Mouse (Mus musculus) heart, postnatal 4 days (tissue): ENCODE measurements around the gene E430018J23Rik. TPM values are rescaled to one million over a fixed set of nuclear protein-coding genes. Genes with fewer than 3 reads are reported as not detected.
"Not testable (repeated sequence)": the region's sequence is repeated elsewhere in the genome, so short reads cannot be mapped to it uniquely, and the experiment has no call there.

Source experiments
- DNase-seq: peaks from one replicate; pipeline ENCODE4 v3.0.0; 2021
- total RNA-seq, 2 experiments: library from RNA; stranded (reverse); gene quantifications; 2 replicates each; pipeline ENCODE4 v1.2.3; 2021

Gene E430018J23Rik
- total RNA-seq, 2 experiments from 2014 or later = 4.0 to 4.8 TPM

GRCm38 (mm10) chr7:127341861-127342260 is 51.6 kb downstream of the E430018J23Rik start:
- DNase-seq = not testable (repeated sequence)

- DNase-seq = no peak
Measured at GRCm38 (mm10) chr7:127341356-127341755, 52.1 kb downstream of the E430018J23Rik start.

Other genes with a start within 250 kb of the E430018J23Rik start
- gene Cd2bp2, start 197.6 kb downstream of the E430018J23Rik start, total RNA-seq = 10 to 100 TPM; 57.3 to 57.7 TPM
- gene Tbc1d10b, start 185.2 kb downstream of the E430018J23Rik start, total RNA-seq = 10 to 100 TPM; 41.0 to 42.5 TPM
- gene Mylpf, start 184.7 kb downstream of the E430018J23Rik start, total RNA-seq = 10 to 100 TPM in 1 of 2 experiments, 1 to 10 TPM in 1; 3.1 to 33.0 TPM
- 10 to 100 TPM in 1 of 2 experiments, 1 to 10 TPM in 1; 9.2 to 10.8 TPM for gene Zfp553, start 160.6 kb downstream of the E430018J23Rik start, total RNA-seq
- 10 to 100 TPM; 11.2 to 12.1 TPM for gene Sept1, start 160.5 kb downstream of the E430018J23Rik start, total RNA-seq
- gene Zfp771, start 149.4 kb downstream of the E430018J23Rik start, total RNA-seq = 10 to 100 TPM; 11.6 to 14.2 TPM
- gene Dctpp1, start 132.9 kb downstream of the E430018J23Rik start, total RNA-seq = 10 to 100 TPM; 62.0 to 64.5 TPM
- 10 to 100 TPM; 44.2 to 45.7 TPM for gene Sephs2, start 119.6 kb downstream of the E430018J23Rik start, total RNA-seq
- gene Itgal, start 97.4 kb downstream of the E430018J23Rik start, total RNA-seq = 1 to 10 TPM; 2.3 TPM
- gene Zfp768, start 48.0 kb downstream of the E430018J23Rik start, total RNA-seq = 10 to 100 TPM; 36.1 to 41.4 TPM
- 1 to 10 TPM; 5.8 to 5.9 TPM for gene Zfp747, start 17.6 kb downstream of the E430018J23Rik start, total RNA-seq
- gene 9130019O22Rik, start 6.5 kb downstream of the E430018J23Rik start, total RNA-seq = 1 to 10 TPM; 2.6 to 3.2 TPM
- gene Zfp764, start 13.2 kb upstream of the E430018J23Rik start, total RNA-seq = 1 to 10 TPM; 4.9 to 5.0 TPM
- gene Zfp688, start 28.4 kb upstream of the E430018J23Rik start, total RNA-seq = 1 to 10 TPM; 3.8 to 6.0 TPM
- 1 to 10 TPM; 3.9 to 4.8 TPM for gene Zfp689, start 55.5 kb upstream of the E430018J23Rik start, total RNA-seq
- 10 to 100 TPM; 28.0 to 28.9 TPM for gene Prr14, start 66.0 kb upstream of the E430018J23Rik start, total RNA-seq
- 10 to 100 TPM; 37.4 to 38.0 TPM for gene Fbrs, start 85.6 kb upstream of the E430018J23Rik start, total RNA-seq
- 10 to 100 TPM; 78.7 to 80.5 TPM for gene Srcap, start 118.4 kb upstream of the E430018J23Rik start, total RNA-seq
- gene Gm42715, start 126.0 kb upstream of the E430018J23Rik start, total RNA-seq = 10 to 100 TPM; 16.5 to 17.1 TPM
- gene Tmem265, start 167.8 kb upstream of the E430018J23Rik start, total RNA-seq = under 1 TPM in 1 of 2 experiments, not detected in 1; 0.45 TPM
- 10 to 100 TPM; 18.1 to 19.4 TPM for gene Phkg2, start 179.7 kb upstream of the E430018J23Rik start, total RNA-seq
- gene Ccdc189, start 195.0 kb upstream of the E430018J23Rik start, total RNA-seq = 1 to 10 TPM; 6.5 to 9.2 TPM
- gene Rnf40, start 195.1 kb upstream of the E430018J23Rik start, total RNA-seq = 10 to 100 TPM; 47.8 to 49.7 TPM
- 10 to 100 TPM; 31.8 to 38.0 TPM for gene Zfp629, start 222.2 kb upstream of the E430018J23Rik start, total RNA-seq